Mouse (Mus musculus) MEL (cell line): ENCODE data around the gene Golga4.

ENCODE experiments used
- BHLHE40 ChIP-seq: IDR thresholded peaks from 2 replicates; pipeline ENCODE4 v1.6.1; 2012; ENCODE audit warnings: low read depth, mild to moderate bottlenecking, inconsistent platforms, low read length, improper control_type of control experiment, borderline replicate concordance
- SIN3A ChIP-seq: IDR thresholded peaks from 2 replicates; pipeline ENCODE4 v1.6.1; 2012; ENCODE audit warnings: low read length, improper control_type of control experiment, inconsistent platforms
- TAL1 ChIP-seq: IDR thresholded peaks from 2 replicates; pipeline ENCODE4 v1.6.1; 2012; ENCODE audit warnings: mild to moderate bottlenecking, inconsistent platforms, low read length, moderate library complexity, mixed read lengths
- USF1 ChIP-seq: IDR thresholded peaks from 2 replicates; pipeline ENCODE4 v1.6.1; 2014; ENCODE audit warnings: low read depth, mild to moderate bottlenecking, inconsistent platforms, low read length, improper control_type of control experiment, moderate library complexity

GRCm38 (mm10) chr9:118456405-118456804 is 49.7 kb upstream of the Golga4 start:
- TF ChIP-seq SIN3A (no peak), BHLHE40 (no peak), USF1 (no peak), TAL1 (no peak)
